Mouse (Mus musculus) CD8-positive naive resting alpha-beta T cell, adult 57 days (primary cell): ENCODE measurements around the gene Olfr381. TPM values are rescaled to one million over a fixed set of nuclear protein-coding genes. Genes with fewer than 3 reads are reported as not detected.

Source experiments
- total RNA-seq: library from RNA; stranded (reverse); gene quantifications from one replicate; pipeline ENCODE4 v1.2.4, GENCODE M21; 2023

Olfr381 gene
- total RNA-seq = not detected

GRCm38 (mm10) chr11:73491503-73491902, at the start of gene Olfr381:
TSS of gene Olfr381 (minus strand) at chr11:73491603.

DNA sequence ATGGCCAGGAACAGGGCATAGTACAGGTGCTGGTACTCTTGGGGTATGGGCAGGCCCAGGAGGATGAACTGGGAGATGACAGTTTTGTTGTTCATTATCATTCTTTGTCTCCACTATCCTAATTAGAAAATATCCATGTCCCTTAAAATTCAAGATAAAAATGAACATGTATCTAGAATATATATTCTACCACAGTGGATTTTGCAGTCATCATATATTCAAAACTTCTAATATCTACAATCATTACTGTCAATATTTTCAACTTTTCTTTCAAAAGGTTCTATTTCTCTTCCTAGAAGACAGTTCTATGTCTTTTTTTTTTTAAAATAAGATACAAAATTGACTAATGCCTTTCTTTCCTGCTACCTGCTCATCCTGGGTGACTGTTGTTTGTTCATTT, 25.7 kb upstream of the Olfr381 start, which contains the start of gene Olfr382:
Olfr382 (minus strand) TSS at position 101 of the 400 bp plus-strand sequence.

GRCm38 (mm10) chr11:73457408-73457807, 34.0 kb downstream of the Olfr381 start, which contains the start of gene Olfr380:
TSS of gene Olfr380 (minus strand) at chr11:73457508.

Other genes with a start within 250 kb of the Olfr381 start
- not detected for gene Trpv3, start 224.2 kb downstream of the Olfr381 start, total RNA-seq
- gene Aspa, start 162.0 kb downstream of the Olfr381 start, total RNA-seq = 0.15 TPM
- gene Gm49340, start 161.9 kb downstream of the Olfr381 start, total RNA-seq = not detected
- gene Spata22, start 161.9 kb downstream of the Olfr381 start, total RNA-seq = not detected
- not detected for gene Olfr20, start 140.8 kb downstream of the Olfr381 start, total RNA-seq
- not detected for gene Olfr376, start 120.4 kb downstream of the Olfr381 start, total RNA-seq
- gene Olfr1, start 92.0 kb downstream of the Olfr381 start, total RNA-seq = not detected
- not detected for gene Olfr378, start 63.1 kb downstream of the Olfr381 start, total RNA-seq
- not detected for gene Olfr380, start 34.1 kb downstream of the Olfr381 start, total RNA-seq
- gene Olfr382, start 25.6 kb upstream of the Olfr381 start, total RNA-seq = not detected
- gene Olfr385, start 101.4 kb upstream of the Olfr381 start, total RNA-seq = not detected
- not detected for gene Olfr384, start 107.0 kb upstream of the Olfr381 start, total RNA-seq
- gene Zfp735, start 197.2 kb upstream of the Olfr381 start, total RNA-seq = not detected